Mouse (Mus musculus) lung, adult 2 months (tissue): Measurements from ENCODE around the gene Sf3a1. TPM values are rescaled to one million over a fixed set of nuclear protein-coding genes. Genes with fewer than 3 reads are reported as not detected.

Source experiments
- DNase-seq: peaks from one replicate; pipeline ENCODE4 v3.0.0; 2022
- H3K4me1 ChIP-seq: fragments of 200-500 bp; 2 replicates; pipeline ENCODE4 v1.6.1; 2011; ENCODE audit warnings: low read length; ENCODE audit not compliant: control insufficient read depth, insufficient read depth
- H3K4me3 ChIP-seq: fragments of 200-500 bp; replicated peaks from 2 replicates; pipeline ENCODE3; 2011; ENCODE audit warnings: low read depth, mild to moderate bottlenecking, control low read depth, low read length; ENCODE audit errors: extremely low read depth
- CTCF ChIP-seq: fragments of 200-500 bp; IDR thresholded peaks from 2 replicates; pipeline ENCODE4 v1.5.1; 2011; ENCODE audit warnings: mild to moderate bottlenecking, low read length, control low read depth; ENCODE audit not compliant: insufficient read depth
- POLR2A ChIP-seq: fragments of 200-500 bp; IDR thresholded peaks from 2 replicates; pipeline ENCODE4 v1.6.1; 2011; ENCODE audit warnings: low read depth, mild to moderate bottlenecking, control low read depth, low read length, borderline replicate concordance; ENCODE audit errors: extremely low read depth
- WGBS: fragments of 180-500 bp; shearing (Covaris S2); methylation state at CpG from one replicate; pipeline ENCODE4 v1.1.7; 2018; 5-methylcytosine and 5-hydroxymethylcytosine counted together
- polyA plus RNA-seq: library from polyadenylated mRNA; depleted of rRNA; stranded (reverse); fragments of >200 nt; gene quantifications from 2 replicates; pipeline ENCODE4 v1.2.3, GENCODE M21; 2012

The Sf3a1 gene
- polyA plus RNA-seq, 1 experiment: 27.0 TPM

DNA sequence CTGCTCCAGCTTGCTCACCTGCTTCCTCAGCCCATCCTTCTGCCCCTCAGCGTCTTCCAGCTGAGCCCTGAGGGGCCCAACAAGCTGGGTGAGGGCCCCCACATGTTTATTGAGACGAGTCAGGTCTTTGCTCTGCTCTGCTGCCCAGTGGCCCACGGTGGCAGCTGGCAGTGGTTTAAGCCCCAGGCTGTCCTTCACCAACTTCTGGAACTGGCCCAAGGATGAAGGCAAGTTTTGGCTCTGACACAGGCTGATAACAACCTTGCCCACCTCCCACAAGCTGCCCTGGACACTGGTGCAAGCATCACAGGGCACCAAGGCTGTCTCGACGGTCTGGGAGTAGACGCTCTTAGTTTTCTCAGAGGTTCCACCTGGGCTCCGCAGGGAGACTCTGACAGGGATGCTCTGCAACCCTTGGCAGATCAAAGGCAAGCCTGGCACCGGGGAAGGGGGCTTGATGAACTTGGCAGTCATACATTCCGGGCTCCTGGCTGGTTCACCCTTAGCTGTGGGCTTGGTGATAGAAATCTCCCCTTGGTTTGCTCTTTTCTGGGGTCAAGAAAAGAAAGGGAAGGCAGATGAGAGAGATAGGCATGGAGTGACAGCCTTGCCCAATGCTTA is 11.5 kb upstream of the Sf3a1 start:
- Histone ChIP-seq H3K4me3 (no peak overlapping the region), H3K4me1 (peaks cover 8% of the 10 kb centered on the region)
- no peak for TF ChIP-seq POLR2A
- no peak for TF ChIP-seq CTCF
- no peak for DNase-seq
- 81% methylated on average over 9 of the region's 9 CpGs for WGBS

DNA sequence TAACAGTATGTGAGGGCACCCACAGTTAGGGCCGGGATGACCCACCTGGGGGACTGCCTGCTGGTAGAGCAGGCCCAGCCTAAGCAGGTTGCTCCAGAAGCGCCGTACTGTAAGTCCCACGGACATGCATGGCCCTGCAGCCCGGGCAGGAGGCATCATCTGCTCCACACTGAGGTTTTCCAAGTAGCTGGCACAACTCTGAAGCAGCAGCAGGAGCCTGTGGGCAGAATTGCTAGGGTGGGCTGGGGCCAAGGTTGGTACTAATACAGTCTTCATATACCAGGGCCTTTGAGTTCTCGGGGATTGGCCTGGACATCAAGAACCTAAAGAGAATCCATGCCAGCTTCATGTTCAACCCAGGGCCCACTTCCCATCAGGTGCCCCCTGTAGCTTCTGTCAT is 10.3 kb upstream of the Sf3a1 start:
- DNase-seq: no peak
- Histone ChIP-seq H3K4me1 (peaks cover 8% of the 10 kb centered on the region), H3K4me3 (no peak overlapping the region)
- 93% methylated on average over 6 of the region's 6 CpGs for WGBS
- no peak for TF ChIP-seq CTCF
- TF ChIP-seq POLR2A: no peak

- DNase-seq: no peak
Observed at GRCm38 (mm10) chr11:4153694-4154093, 6.5 kb upstream of the Sf3a1 start.

GRCm38 (mm10) chr11:4155641-4156040 is 4.5 kb upstream of the Sf3a1 start:
- no peak for DNase-seq
- 75% methylated on average over 5 of the region's 5 CpGs for WGBS

More at GRCm38 (mm10) chr11:4153694-4154093, 6.5 kb upstream of the Sf3a1 start:
- H3K4me1 ChIP-seq: no peaks in the 10 kb centered on the region; the same call in 1 of the 2 replicates
- 92% methylated on average over 7 of the region's 7 CpGs for WGBS
- no peak overlapping the region for H3K4me3 ChIP-seq
- no peak for TF ChIP-seq POLR2A
- no peak for TF ChIP-seq CTCF

DNA sequence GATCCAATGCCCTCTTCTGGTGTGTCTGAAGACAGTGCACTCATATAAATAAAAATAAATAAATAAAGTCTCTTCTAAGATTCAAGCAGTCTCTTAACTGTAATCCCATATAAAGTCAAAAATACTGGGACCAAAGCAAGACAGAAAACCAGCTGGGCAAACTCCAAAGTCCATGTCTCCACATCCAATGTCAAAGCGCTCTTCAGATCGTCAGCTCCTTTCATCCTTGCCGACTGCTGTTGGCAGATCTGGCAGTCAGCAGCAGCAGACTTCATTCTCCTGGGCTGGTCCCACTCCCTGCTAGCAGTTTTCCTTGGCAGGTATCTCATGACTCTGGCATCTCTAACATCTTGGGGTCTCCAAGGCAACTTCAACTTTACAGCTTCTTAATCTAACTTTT is 1.5 kb upstream of the Sf3a1 start:
- WGBS: 79% methylated on average over 3 of the region's 3 CpGs
- TF ChIP-seq CTCF (no peak), POLR2A (no peak)
- no peak for DNase-seq
- H3K4me3 ChIP-seq: no peak overlapping the region
- peaks cover 5% of the 10 kb centered on the region; the same call in 1 of the 2 replicates for H3K4me1 ChIP-seq

More at GRCm38 (mm10) chr11:4155641-4156040, 4.5 kb upstream of the Sf3a1 start:
- TF ChIP-seq CTCF (no peak), POLR2A (no peak)
- Histone ChIP-seq H3K4me3 (no peak overlapping the region), H3K4me1 (0 out of 2 replicates have a peak, but pooled peaks cover 2% of the 10 kb centered on the region)

- no peak for TF ChIP-seq CTCF
- no peak for TF ChIP-seq POLR2A
- 5% methylated on average over 15 of the region's 15 CpGs for WGBS
- Histone ChIP-seq H3K4me3 (peak overlapping the region; percentile 96), H3K4me1 (peaks cover 5% of the 10 kb centered on the region; the same call in 1 of the 2 replicates)
- no peak for DNase-seq
Observed at GRCm38 (mm10) chr11:4160758-4161480, 769 bp downstream of the Sf3a1 start.

DNA sequence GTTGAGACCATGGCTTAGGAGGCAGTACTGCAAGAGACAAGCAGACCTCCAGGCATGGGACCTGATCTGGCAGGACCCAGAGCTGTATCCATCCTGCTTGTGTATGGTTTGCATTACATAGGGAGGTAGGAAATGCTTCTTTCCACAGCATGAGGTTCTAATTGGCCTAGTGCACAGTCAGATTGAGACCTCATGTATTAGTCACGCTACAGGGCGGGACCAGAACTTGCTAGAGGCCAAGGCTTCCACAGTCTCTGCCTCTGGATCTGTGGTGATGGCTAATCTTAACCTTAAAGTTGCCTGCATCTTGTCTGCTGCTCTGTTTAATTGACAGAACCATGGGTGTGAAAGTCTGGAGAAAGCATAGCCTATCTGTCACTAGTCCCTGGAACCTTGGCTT is 4.6 kb downstream of the Sf3a1 start:
- no peak for DNase-seq
- TF ChIP-seq POLR2A (no peak), CTCF (no peak)
- WGBS: 84% methylated on average over 2 of the region's 2 CpGs
- H3K4me3 ChIP-seq: no peak overlapping the region
- H3K4me1 ChIP-seq: peaks cover 5% of the 10 kb centered on the region; the same call in 1 of the 2 replicates

- Histone ChIP-seq H3K4me3 (no peak overlapping the region), H3K4me1 (no peaks in the 10 kb centered on the region)
- TF ChIP-seq POLR2A: no peak
- TF ChIP-seq CTCF: no peak
- no peak for DNase-seq
- WGBS: 90% methylated on average over 7 of the region's 7 CpGs
Observed at GRCm38 (mm10) chr11:4166467-4167090, 6.4 kb downstream of the Sf3a1 start.

- H3K4me1 ChIP-seq: no peaks in the 10 kb centered on the region
- WGBS: 64% methylated on average over 5 of the region's 5 CpGs
- no peak for TF ChIP-seq POLR2A
- no peak for TF ChIP-seq CTCF
- no peak overlapping the region for H3K4me3 ChIP-seq
- no peak for DNase-seq
Observed at GRCm38 (mm10) chr11:4174586-4174985, 14.4 kb downstream of the Sf3a1 start.

DNA sequence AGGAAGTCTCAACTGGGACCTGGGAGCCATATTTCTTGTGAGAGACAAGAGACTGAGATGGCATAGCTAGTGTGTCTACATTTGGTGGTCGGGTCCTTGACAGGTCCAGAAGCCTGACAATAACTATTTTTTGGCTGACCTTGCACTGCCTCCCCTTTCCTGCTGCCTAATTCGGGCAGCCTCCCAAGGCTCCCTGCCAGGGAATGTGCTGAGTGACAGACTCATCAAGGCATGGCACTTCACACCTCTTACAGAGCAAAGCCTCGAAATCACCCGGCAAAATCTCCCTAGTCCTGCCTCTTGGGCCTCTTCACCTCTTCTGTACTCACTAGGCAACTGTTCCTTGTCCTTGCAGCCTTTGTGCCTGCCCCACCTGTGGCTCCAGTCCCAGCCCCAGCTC is 17.6 kb downstream of the Sf3a1 start:
- no peak for DNase-seq
- 39% methylated on average over 4 of the region's 4 CpGs for WGBS
- TF ChIP-seq POLR2A (no peak), CTCF (no peak)
- Histone ChIP-seq H3K4me3 (no peak overlapping the region), H3K4me1 (no peaks in the 10 kb centered on the region)
